Mouse (Mus musculus): ENCODE measurements around the gene Prickle1.

DNA sequence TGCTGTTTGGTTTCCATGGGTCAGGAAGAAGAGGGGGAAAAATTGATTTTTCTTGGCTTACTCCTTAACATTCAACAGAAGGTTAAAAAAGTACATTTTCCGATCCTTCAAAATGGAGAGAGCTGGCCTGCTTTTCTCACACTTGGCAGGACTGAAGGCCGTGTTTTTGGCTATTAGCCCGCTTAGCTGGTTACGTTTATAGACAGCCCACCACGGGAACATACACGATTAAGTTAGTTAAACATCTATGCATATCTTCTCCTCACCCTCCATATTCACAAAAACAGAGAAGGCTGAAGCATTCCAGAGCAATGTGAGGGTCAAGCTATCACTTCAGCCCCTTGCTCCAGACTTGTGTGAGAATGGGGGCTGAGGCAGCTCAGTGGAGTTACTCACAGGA lies 7.3 kb downstream of the Prickle1 start:
- no peak for TF ChIP-seq CTCF (IDR thresholded peaks at IDR 0.05; ENCODE audit: extremely low read depth, insufficient read length, insufficient replicate concordance, low read depth, low read length)
- TF ChIP-seq POLR2A (IDR thresholded peaks at IDR 0.05; ENCODE audit: low read depth, low read length): no peak

Data from small intestine, adult 2 months (tissue).